8 mouse cellular contexts compared by ENCODE assay signal in the genomic region with DNA sequence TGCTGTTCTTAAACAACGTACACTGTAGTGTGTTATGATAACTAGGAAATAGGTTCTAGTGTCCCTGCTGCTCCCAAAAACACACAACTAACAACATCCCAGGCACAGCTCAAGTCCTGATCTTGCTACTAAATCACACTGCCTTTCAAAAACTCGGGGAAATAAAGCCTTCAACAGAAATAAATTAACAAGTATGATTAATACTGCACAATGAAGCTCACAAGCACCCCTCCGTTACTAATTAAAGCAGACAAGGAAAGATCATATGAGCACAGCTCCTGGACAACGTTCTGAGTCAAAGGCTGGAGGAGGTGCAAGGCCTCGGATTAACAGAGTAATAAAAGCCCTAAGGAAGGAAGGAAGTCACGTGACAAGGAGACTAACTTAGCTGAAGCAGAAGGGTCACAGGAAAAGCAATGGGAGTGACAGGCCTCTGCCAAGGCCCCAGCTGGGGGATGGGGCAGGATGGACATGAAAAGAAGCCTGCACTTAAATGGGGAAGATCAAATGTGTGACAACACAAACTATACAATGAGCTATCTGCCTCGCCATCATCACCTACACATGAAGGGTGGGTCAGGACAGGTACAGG. TPM values are rescaled to one million over a fixed set of nuclear protein-coding genes. Genes with fewer than 3 reads are reported as not detected.
DNase-seq lines count a peak whose midpoint lies in the region; ATAC-seq lines count a peak whose summit lies in the region.

No protein-coding gene starts in this region.

- intact Hi-C loops in heart, postnatal 25 days (cut with DNase I) = loop anchor here (1.0 to 5.0 kb wide), 5 partner anchors 57 to 280 kb away; partner anchors contain the start of genes Aup1, Ccdc142, Gm42688 and Htra2

- H3K4me2 ChIP-seq in forebrain, embryonic 15.5 days (replicated peaks) = no peak overlapping the region
- H3K4me2 ChIP-seq in liver, embryonic 12.5 days = peak overlapping the region; percentile 59

- H3K36me3 ChIP-seq in forebrain, embryonic 10.5 days (replicated peaks) = no peaks in the 10 kb centered on the region
- H3K36me3 ChIP-seq in forebrain, embryonic 15.5 days = no peaks in the 10 kb centered on the region
- H3K36me3 ChIP-seq in liver, embryonic 12.5 days = no peaks in the 10 kb centered on the region

- peak overlapping the region; percentile 56; the same call in 1 of the 2 replicates for H3K27ac ChIP-seq in forebrain, embryonic 10.5 days
- H3K27ac ChIP-seq in forebrain, embryonic 15.5 days (replicated peaks) = no peak overlapping the region
- H3K27ac ChIP-seq in liver, embryonic 12.5 days = peak overlapping the region; percentile 94

- no peak overlapping the region for H3K4me3 ChIP-seq in forebrain, embryonic 10.5 days
- no peak overlapping the region for H3K4me3 ChIP-seq in forebrain, embryonic 15.5 days
- H3K4me3 ChIP-seq in liver, embryonic 12.5 days = no peak overlapping the region

- no peak; the same call in 1 of the 2 replicates for ATAC-seq in forebrain, embryonic 15.5 days (replicated peaks)
- 0 out of 2 replicates have a peak, but pooled peaks have one; percentile 5 for ATAC-seq in liver, embryonic 12.5 days

- WGBS in forebrain, embryonic 10.5 days = 49% methylated on average over 7 of the region's 7 CpGs
- WGBS in forebrain, embryonic 15.5 days = 32% methylated on average over 7 of the region's 7 CpGs
- 22% methylated on average over 7 of the region's 7 CpGs for WGBS in liver, embryonic 12.5 days (ENCODE audit: insufficient replicate concordance)

- H3K9ac ChIP-seq in forebrain, embryonic 15.5 days (replicated peaks) = no peak overlapping the region
- peak overlapping the region; percentile 60 for H3K9ac ChIP-seq in liver, embryonic 12.5 days

- no peaks in the 10 kb centered on the region for H3K9me3 ChIP-seq in forebrain, embryonic 10.5 days
- no peaks in the 10 kb centered on the region for H3K9me3 ChIP-seq in forebrain, embryonic 15.5 days
- H3K9me3 ChIP-seq in liver, embryonic 12.5 days (replicated peaks) = no peaks in the 10 kb centered on the region

- H3K27me3 ChIP-seq in forebrain, embryonic 10.5 days (ENCODE audit: poor library complexity, severe bottlenecking) = 0 out of 2 replicates have a peak, but pooled peaks cover 21% of the 10 kb centered on the region
- 0 out of 2 replicates have a peak, but pooled peaks cover 3% of the 10 kb centered on the region for H3K27me3 ChIP-seq in forebrain, embryonic 15.5 days
- peaks cover 4% of the 10 kb centered on the region for H3K27me3 ChIP-seq in liver, embryonic 12.5 days (replicated peaks)

- H3K4me1 ChIP-seq in forebrain, embryonic 10.5 days = peaks cover 25% of the 10 kb centered on the region
- H3K4me1 ChIP-seq in forebrain, embryonic 15.5 days = 0 out of 2 replicates have a peak, but pooled peaks cover 4% of the 10 kb centered on the region
- H3K4me1 ChIP-seq in liver, embryonic 12.5 days = peaks cover 28% of the 10 kb centered on the region

- DNase-seq in forebrain, embryonic 10.5 days (ENCODE audit: extremely low spot score, low spot score) = no peak
- DNase-seq in 3T3-L1 (ENCODE audit: low read depth, low spot score) = peak; percentile 46
- peak; percentile 39 for DNase-seq in embryo, embryonic 11 days
- DNase-seq in heart, postnatal 25 days (ENCODE audit: low spot score) = peak; percentile 29
- peak; percentile 27 for DNase-seq in telencephalon, adult 2 months (ENCODE audit: low read depth, low spot score)
- no peak for DNase-seq in right cerebral cortex, postnatal 25 days

RNA-seq across cellular contexts. Expression of gene Dok1, which starts 35.7 kb away (rescaled TPM):
- polyA plus RNA-seq in forebrain, embryonic 10.5 days (2016; fragmentation: Nextera tagmentation; extraction: Ambion mirVana) = 10.4 and 10.9 TPM in 2 replicates
- polyA plus RNA-seq in forebrain, embryonic 15.5 days (2015; fragmentation: Nextera tagmentation; extraction: Ambion mirVana) = 3.1 and 3.4 TPM in 2 replicates
- 1 to 10 TPM; 2.9 to 3.2 TPM for total RNA-seq in heart, postnatal 25 days (2021)
- 22.2 and 22.6 TPM in 2 replicates for polyA plus RNA-seq in liver, embryonic 12.5 days (2016; fragmentation: Nextera tagmentation; extraction: Ambion mirVana)

RNA-seq across cellular contexts. Expression of gene Loxl3, which starts 36.4 kb away (rescaled TPM):
- 7.2 and 9.4 TPM in 2 replicates for polyA plus RNA-seq in forebrain, embryonic 10.5 days (2016; fragmentation: Nextera tagmentation; extraction: Ambion mirVana)
- polyA plus RNA-seq in forebrain, embryonic 15.5 days (2015; fragmentation: Nextera tagmentation; extraction: Ambion mirVana) = 4.7 and 6.3 TPM in 2 replicates
- 1 to 10 TPM; 2.0 to 4.2 TPM for total RNA-seq in heart, postnatal 25 days (2021)
- polyA plus RNA-seq in liver, embryonic 12.5 days (2016; fragmentation: Nextera tagmentation; extraction: Ambion mirVana) = 3.1 and 3.2 TPM in 2 replicates

RNA-seq across cellular contexts. Expression of gene M1ap, which starts 50.9 kb away (rescaled TPM):
- 0.81 TPM in 1 of 2 replicates, not detected in the other for polyA plus RNA-seq in forebrain, embryonic 10.5 days (2016; fragmentation: Nextera tagmentation; extraction: Ambion mirVana)
- polyA plus RNA-seq in forebrain, embryonic 15.5 days (2015; fragmentation: Nextera tagmentation; extraction: Ambion mirVana) = not detected in 2 replicates
- total RNA-seq in heart, postnatal 25 days (2021) = under 1 TPM in 1 of 2 experiments, not detected in 1; 0.17 TPM
- 8.8 and 10.1 TPM in 2 replicates for polyA plus RNA-seq in liver, embryonic 12.5 days (2016; fragmentation: Nextera tagmentation; extraction: Ambion mirVana)

RNA-seq across cellular contexts. Expression of gene Aup1, which starts 56.7 kb away (rescaled TPM):
- 164 and 169 TPM in 2 replicates for polyA plus RNA-seq in forebrain, embryonic 10.5 days (2016; fragmentation: Nextera tagmentation; extraction: Ambion mirVana)
- 159 and 161 TPM in 2 replicates for polyA plus RNA-seq in forebrain, embryonic 15.5 days (2015; fragmentation: Nextera tagmentation; extraction: Ambion mirVana)
- 10 to 100 TPM; 65.5 to 73.0 TPM for total RNA-seq in heart, postnatal 25 days (2021)
- polyA plus RNA-seq in liver, embryonic 12.5 days (2016; fragmentation: Nextera tagmentation; extraction: Ambion mirVana) = 215 and 233 TPM in 2 replicates

RNA-seq across cellular contexts. Expression of gene Htra2, which starts 57.5 kb away (rescaled TPM):
- polyA plus RNA-seq in forebrain, embryonic 10.5 days (2016; fragmentation: Nextera tagmentation; extraction: Ambion mirVana) = 78.1 and 92.0 TPM in 2 replicates
- polyA plus RNA-seq in forebrain, embryonic 15.5 days (2015; fragmentation: Nextera tagmentation; extraction: Ambion mirVana) = 69.9 and 71.0 TPM in 2 replicates
- total RNA-seq in heart, postnatal 25 days (2021) = 10 to 100 TPM; 31.8 to 33.9 TPM
- 147 and 154 TPM in 2 replicates for polyA plus RNA-seq in liver, embryonic 12.5 days (2016; fragmentation: Nextera tagmentation; extraction: Ambion mirVana)

Comparison
In these comparisons a context has a peak if more than half of its experiments do, and no peak if none do; other contexts are left out.
1. DNase-seq: peak in 3T3-L1 (single experiment), embryo, embryonic 11 days (single experiment), heart, postnatal 25 days (single experiment) and telencephalon, adult 2 months (single experiment); none in forebrain, embryonic 10.5 days (single experiment) and right cerebral cortex, postnatal 25 days (single experiment).